Mouse (Mus musculus) T-helper 17 cell (primary cell): ENCODE measurements around the gene Pomgnt1.

Source experiments
- in situ Hi-C, 2 experiments: fragments of 300-600 bp; cut with MboI, MseI; formaldehyde crosslinking; loops; 1 replicate in 1 of 2; 2 replicates in 1 of 2; pipeline ENCODE4 v1.15.1; 2025; ENCODE audit warnings: high pct_unique_total_duplicates in 2 of 2

The Pomgnt1 gene

GRCm38 (mm10) chr4:116123602-116124519, at the start of gene Pomgnt1, which contains the start of gene Rad54l:
TSS of gene Pomgnt1 (plus strand) at chr4:116123840.
TSS of gene Rad54l (minus strand) at chr4:116123690.
- in situ Hi-C loops: no loop called here

DNA sequence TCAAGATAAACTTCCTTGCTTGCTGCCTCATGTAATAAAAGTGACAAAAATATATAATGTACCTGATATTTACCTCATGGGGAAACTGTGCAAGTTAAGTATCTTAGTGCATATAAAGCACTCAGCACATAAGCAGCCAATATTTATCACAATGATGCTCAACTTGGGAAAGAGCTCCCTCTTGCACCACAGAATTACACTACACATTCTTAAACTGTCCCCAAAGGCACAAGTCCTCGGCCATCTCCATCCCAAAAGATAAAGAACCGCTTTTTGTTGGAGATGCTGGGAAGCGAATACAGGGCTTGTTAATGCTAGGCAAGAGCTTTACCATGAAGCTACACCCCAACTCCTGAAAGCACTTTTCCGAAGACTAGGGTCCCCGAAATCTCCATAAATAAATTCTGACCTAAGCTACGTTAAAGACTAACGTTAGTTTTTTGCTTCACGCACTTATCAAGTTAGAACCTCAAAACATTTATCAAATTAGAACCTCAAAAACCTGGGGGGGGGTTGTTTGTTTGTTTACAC, 49.4 kb upstream of the Pomgnt1 start:
- in situ Hi-C loops: no loop called here

GRCm38 (mm10) chr4:116074861-116075620, 48.6 kb upstream of the Pomgnt1 start, which contains the start of the genes Uqcrh and Lrrc41:
TSS of gene Uqcrh (minus strand) at chr4:116075071.
TSS of gene Lrrc41 (plus strand) at chr4:116075269.
- in situ Hi-C loops: no loop called here

DNA sequence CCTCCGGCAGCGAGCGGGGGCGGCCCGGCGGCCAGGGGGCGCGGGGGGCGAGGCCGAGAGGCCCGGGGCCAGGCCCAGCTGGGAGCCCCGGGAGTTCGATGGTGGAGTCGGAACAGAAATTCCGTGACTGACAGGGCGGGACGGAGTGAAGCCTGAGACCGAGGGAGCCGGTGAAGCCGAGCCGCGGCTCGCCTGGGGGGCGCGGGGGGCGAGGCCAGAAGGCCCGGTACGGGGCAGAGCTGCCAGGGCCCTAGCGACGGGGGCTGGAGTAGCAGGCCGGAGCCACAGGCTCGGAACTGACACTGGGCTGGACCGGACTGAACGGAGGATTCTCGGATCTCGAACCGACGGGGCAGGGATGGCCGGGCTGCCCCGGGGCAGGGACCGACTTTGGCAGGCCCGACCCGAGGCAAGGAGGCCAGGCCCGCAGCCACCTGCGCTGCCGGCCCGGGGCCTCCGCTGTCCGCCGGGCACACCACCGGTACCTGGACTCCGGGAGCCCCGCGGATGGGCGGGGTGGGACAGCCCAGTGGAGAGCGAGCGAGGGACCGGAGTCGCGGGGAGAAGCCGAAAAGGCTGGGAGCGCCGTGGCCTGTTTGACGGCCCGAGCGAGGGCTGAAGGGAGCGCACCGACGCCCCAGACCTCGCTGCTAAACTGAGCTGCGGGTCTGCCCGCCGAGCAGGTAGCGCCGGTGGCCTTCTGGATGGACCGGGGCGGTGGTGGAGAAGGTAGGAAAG, 47.8 kb upstream of the Pomgnt1 start:
- in situ Hi-C loops: no loop called here

GRCm38 (mm10) chr4:116076369-116077231, 47.0 kb upstream of the Pomgnt1 start:
- in situ Hi-C loops: no loop called here

GRCm38 (mm10) chr4:116077240-116078095, 46.2 kb upstream of the Pomgnt1 start:
- in situ Hi-C loops: no loop called here

DNA sequence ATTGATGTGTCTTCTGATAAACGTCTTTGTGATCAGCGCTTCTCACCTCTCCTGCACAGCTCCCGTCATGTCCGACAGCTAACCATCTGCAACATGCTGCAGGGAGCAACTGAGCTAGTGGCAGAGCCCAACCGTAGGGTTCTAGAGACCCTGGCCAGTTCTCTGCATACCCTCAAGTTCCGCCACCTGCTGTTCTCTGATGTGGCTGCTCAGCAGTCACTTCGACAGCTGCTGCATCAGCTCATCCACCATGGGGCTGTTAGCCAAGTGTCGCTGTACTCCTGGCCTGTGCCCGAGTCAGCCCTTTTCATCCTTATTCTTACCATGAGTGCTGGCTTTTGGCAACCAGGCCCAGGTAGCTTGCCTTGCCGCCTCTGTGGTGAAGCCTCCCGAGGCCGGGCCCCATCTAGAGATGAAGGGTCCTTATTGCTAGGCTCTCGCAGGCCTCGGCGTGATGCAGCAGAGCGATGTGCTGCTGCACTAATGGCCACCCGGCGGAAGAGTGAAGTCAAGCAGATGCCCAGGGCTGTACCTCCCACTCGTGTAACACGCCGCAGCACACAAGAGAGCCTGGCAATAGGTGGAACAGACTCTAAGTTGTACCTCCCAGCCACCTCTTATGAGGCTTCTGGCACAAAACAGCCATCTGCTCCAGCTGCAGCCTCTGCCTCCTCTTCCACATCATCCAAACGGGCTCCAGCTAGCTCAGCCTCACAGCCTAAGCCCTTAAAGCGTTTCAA, 35.0 kb upstream of the Pomgnt1 start:
- in situ Hi-C loops: no loop called here

- in situ Hi-C loops: no loop called here
These were observed 27.3 kb upstream of the Pomgnt1 start for GRCm38 (mm10) chr4:116096291-116096690.

- in situ Hi-C loops: no loop called here
These were observed 26.4 kb upstream of the Pomgnt1 start for GRCm38 (mm10) chr4:116097211-116097610.

DNA sequence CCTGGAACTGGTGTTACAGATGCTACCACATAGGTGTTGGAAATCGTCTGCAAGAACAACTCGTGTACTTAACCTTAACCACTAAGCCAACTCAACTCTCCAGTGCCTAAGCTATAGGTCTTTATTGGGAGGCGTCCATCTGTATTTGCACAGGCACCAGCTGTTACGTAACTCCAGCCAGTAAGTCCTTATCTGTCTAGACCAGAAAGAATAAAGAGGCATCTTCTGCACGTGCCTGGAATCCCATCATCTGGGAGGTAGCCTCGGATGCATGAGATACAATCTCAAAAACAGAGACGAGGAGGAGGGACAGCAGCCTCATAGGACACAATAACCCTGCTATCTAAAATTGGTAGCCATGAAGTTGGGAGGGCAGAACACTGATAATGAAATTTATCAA, 22.7 kb upstream of the Pomgnt1 start:
- in situ Hi-C loops: no loop called here

GRCm38 (mm10) chr4:116105278-116105677, 18.4 kb upstream of the Pomgnt1 start:
- in situ Hi-C loops: no loop called here

DNA sequence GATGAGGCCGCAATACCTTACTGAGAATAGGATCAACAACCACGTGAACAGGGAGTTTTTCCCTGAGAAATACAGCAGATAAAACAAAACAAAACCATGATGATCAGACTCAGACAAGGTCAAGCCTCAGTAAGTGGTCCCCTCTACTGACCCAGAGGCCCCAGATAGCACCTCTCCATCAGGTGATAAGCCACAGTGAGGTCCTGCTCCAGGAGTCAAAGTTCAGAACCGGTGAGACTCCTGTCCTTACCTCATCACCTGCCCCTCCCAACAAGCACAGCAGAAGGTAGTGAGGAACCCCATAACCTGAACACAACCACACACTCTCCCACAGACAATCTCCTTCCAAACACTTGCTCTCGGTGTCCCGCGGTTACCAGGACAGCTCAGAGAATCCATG, 12.9 kb upstream of the Pomgnt1 start:
- in situ Hi-C loops: no loop called here

DNA sequence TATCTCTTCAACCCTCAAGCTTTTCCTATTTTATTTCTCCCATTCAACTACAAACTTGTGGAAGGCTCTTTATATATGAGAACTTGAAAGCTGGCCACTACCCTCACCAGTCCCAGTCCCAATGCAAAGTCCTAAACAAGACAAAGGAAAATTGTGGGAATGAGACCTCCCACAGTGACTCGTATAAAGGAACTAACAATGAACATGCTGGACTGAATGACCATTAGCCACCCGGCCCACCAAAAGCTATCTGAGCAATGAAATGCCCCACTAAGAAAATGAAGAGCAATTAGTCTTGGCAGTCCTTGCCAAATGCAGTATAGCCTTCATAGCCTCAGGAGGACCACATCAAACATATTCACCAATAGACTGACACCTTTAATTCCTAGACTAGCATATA, 12.2 kb upstream of the Pomgnt1 start:
- in situ Hi-C loops: no loop called here

DNA sequence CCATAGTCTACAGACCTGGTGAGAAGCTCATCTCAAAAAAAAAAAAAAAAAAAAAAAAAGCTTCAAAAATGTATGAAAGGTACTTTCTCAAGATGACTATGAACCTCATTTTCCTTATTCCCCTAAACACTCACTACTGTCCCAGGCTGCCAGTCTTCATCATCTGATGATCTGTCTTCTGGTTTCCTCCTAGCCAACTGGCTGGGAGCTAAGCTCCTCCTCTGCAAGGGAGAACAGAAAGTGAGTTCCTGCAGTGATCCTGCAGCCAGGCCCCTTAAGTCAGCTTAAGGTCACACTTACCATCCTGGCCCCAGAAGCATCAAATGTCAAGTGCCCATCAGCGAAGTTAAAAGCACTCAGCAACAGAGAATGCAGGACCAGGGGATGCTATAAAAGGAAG, 878 bp upstream of the Pomgnt1 start:
- in situ Hi-C loops: no loop called here

- in situ Hi-C loops: no loop called here
These were observed 2.3 kb downstream of the Pomgnt1 start for GRCm38 (mm10) chr4:116125803-116126386.

DNA sequence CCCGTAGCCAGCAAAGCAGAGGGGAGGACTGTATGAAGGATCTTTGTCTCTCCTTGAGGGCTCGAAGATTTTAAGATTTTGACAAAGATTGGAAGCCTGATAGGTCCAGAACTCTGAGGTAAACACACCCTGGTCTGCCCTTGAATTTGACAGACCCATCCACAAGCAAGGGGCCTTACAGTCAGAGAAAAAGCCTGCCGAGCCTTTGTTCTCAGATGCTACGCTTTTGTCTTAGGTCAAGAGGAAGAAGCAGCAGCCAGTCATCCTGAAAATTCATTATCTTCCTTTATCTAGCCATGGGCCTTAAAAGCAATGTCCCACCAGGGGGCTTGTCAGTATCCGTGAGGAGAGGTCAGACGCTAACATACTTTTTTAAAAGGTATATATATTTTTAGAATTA, 4.3 kb downstream of the Pomgnt1 start:
- in situ Hi-C loops: no loop called here

GRCm38 (mm10) chr4:116133126-116133525, 9.5 kb downstream of the Pomgnt1 start:
- in situ Hi-C loops: no loop called here

DNA sequence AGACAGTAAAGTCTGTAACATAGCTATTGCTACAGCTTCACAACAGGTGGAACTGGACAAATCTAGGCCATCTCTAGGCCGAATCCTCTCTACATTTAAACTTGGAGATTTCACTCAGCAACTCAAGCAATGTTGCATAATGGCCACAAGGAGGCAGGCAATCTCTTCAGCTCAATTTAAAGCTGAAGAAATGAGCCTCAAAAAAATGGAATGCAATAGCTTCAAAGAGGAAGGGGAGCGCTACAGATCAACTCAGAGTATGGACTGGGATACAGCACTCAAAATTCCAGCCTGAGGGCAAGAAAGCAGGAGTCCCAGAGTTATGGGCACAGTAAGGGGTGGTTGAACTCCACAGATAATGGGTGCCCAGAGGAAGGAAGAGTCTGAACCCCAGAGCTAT, 11.3 kb downstream of the Pomgnt1 start:
- in situ Hi-C loops: no loop called here
